Mouse (Mus musculus) MEL (cell line): ENCODE data around the gene Rhoq. TPM values are rescaled to one million over a fixed set of nuclear protein-coding genes. Genes with fewer than 3 reads are reported as not detected.

ENCODE experiments used
- DNase-seq: peaks from one replicate; pipeline ENCODE4 v3.0.0; 2011; ENCODE audit warnings: low read depth, low spot score
- H3K27ac ChIP-seq: 2 replicates; pipeline ENCODE4 v1.5.1; 2012; ENCODE audit warnings: low read depth, mild to moderate bottlenecking, control low read depth, low read length, moderate library complexity; ENCODE audit not compliant: control insufficient read depth
- H3K27me3 ChIP-seq, 2 experiments: fragments of 150-350 bp in 1 of 2; sonication (generic) in 1 of 2; 2 replicates each; pipeline ENCODE4 v1.6.1; 2012; ENCODE audit warnings: low read length in 2 of 2, mild to moderate bottlenecking in 2 of 2, improper control_type of control experiment in 1 of 2, moderate library complexity in 1 of 2; ENCODE audit not compliant: insufficient read depth in 2 of 2, control insufficient read depth in 1 of 2
- H3K36me3 ChIP-seq, 2 experiments: 2 replicates each; pipeline ENCODE4 v1.6.1; 2012 to 2014; ENCODE audit warnings: low read length in 2 of 2, improper control_type of control experiment in 1 of 2, inconsistent platforms in 1 of 2, mild to moderate bottlenecking in 1 of 2; ENCODE audit not compliant: insufficient read depth in 2 of 2, control insufficient read depth in 1 of 2
- H3K4me1 ChIP-seq, 2 experiments: fragments of 150-350 bp in 1 of 2; sonication (generic) in 1 of 2; 2 replicates each; pipeline ENCODE4 v1.6.1; 2012; ENCODE audit warnings: low read length in 2 of 2, improper control_type of control experiment in 1 of 2, mild to moderate bottlenecking in 1 of 2; ENCODE audit not compliant: insufficient read depth in 2 of 2, control insufficient read depth in 1 of 2
- H3K4me3 ChIP-seq, 2 experiments: fragments of 150-350 bp in 1 of 2; sonication (generic) in 1 of 2; 2 replicates each; pipeline ENCODE4 v1.5.1; 2012; ENCODE audit warnings: low read depth in 2 of 2, low read length in 2 of 2, mild to moderate bottlenecking in 2 of 2, moderate library complexity in 2 of 2, control low read depth in 1 of 2, improper control_type of control experiment in 1 of 2; ENCODE audit not compliant: control insufficient read depth in 1 of 2, insufficient read depth in 1 of 2
- H3K79me2 ChIP-seq: 2 replicates; pipeline ENCODE4 v1.6.1; 2012; ENCODE audit warnings: mild to moderate bottlenecking, low read length, moderate library complexity; ENCODE audit not compliant: control insufficient read depth, poor library complexity, insufficient read depth
- H3K9ac ChIP-seq: 2 replicates; pipeline ENCODE4 v1.6.1; 2012; ENCODE audit warnings: low read depth, mild to moderate bottlenecking, control low read depth, low read length, moderate library complexity; ENCODE audit not compliant: control insufficient read depth, poor library complexity, severe bottlenecking
- H3K9me3 ChIP-seq: fragments of 150-350 bp; sonication (generic); replicated peaks from 2 replicates; pipeline ENCODE4 v1.6.1; 2012; ENCODE audit warnings: mild to moderate bottlenecking, low read length, improper control_type of control experiment, moderate library complexity; ENCODE audit not compliant: insufficient read depth
- CHD1 ChIP-seq: IDR thresholded peaks from 2 replicates; pipeline ENCODE4 v1.6.1; 2012; ENCODE audit warnings: low read depth, mild to moderate bottlenecking, inconsistent platforms, low read length, improper control_type of control experiment
- ELF1 ChIP-seq: IDR thresholded peaks from 2 replicates; pipeline ENCODE4 v1.6.1; 2014; ENCODE audit warnings: low read depth, mild to moderate bottlenecking, inconsistent platforms, low read length, improper control_type of control experiment, moderate library complexity
- EP300 ChIP-seq, 2 experiments: IDR thresholded peaks; 2 replicates each; pipeline ENCODE4 v1.6.1; 2011; ENCODE audit warnings: improper control_type of control experiment in 2 of 2, low read length in 2 of 2, low read depth in 1 of 2, mild to moderate bottlenecking in 1 of 2
- ETS1 ChIP-seq: IDR thresholded peaks from 2 replicates; pipeline ENCODE4 v1.6.1; 2012; ENCODE audit warnings: low read depth, mild to moderate bottlenecking, inconsistent platforms, low read length, improper control_type of control experiment, moderate library complexity
- GATA1 ChIP-seq: IDR thresholded peaks from 2 replicates; pipeline ENCODE4 v1.6.1; 2011; ENCODE audit warnings: low read depth, low read length, improper control_type of control experiment
- JUND ChIP-seq: IDR thresholded peaks from 2 replicates; pipeline ENCODE4 v1.6.1; 2011; ENCODE audit warnings: low read depth, mild to moderate bottlenecking, improper control_type of control experiment, low read length
- KAT2A ChIP-seq: conservative IDR thresholded peaks from 2 replicates; pipeline ENCODE4 v1.6.1; 2012; ENCODE audit warnings: low read depth, low read length, improper control_type of control experiment, inconsistent platforms
- MAFK ChIP-seq: IDR thresholded peaks from 2 replicates; pipeline ENCODE4 v1.6.1; 2011; ENCODE audit warnings: low read depth, mild to moderate bottlenecking, low read length, improper control_type of control experiment, borderline replicate concordance
- MEF2A ChIP-seq: IDR thresholded peaks from 2 replicates; pipeline ENCODE4 v1.6.1; 2014; ENCODE audit warnings: low read depth, mild to moderate bottlenecking, inconsistent platforms, low read length, improper control_type of control experiment; ENCODE audit not compliant: poor library complexity, insufficient replicate concordance, severe bottlenecking; ENCODE audit errors: extremely low read depth
- MXI1 ChIP-seq: IDR thresholded peaks from 2 replicates; pipeline ENCODE4 v1.6.1; 2011; ENCODE audit warnings: mild to moderate bottlenecking, low read depth, low read length, improper control_type of control experiment
- NELFE ChIP-seq: IDR thresholded peaks from 2 replicates; pipeline ENCODE4 v1.6.1; 2011; ENCODE audit warnings: low read depth, low read length, improper control_type of control experiment
- NRF1 ChIP-seq: IDR thresholded peaks from 2 replicates; pipeline ENCODE4 v1.6.1; 2014; ENCODE audit warnings: low read depth, mild to moderate bottlenecking, inconsistent platforms, low read length, improper control_type of control experiment, moderate library complexity; ENCODE audit not compliant: poor library complexity, insufficient read depth, severe bottlenecking
- POLR2A ChIP-seq, 2 experiments: IDR thresholded peaks; 2 replicates each; pipeline ENCODE4 v1.6.1; 2011 to 2012; ENCODE audit warnings: low read length in 2 of 2, mild to moderate bottlenecking in 2 of 2, control low read depth in 1 of 2, improper control_type of control experiment in 1 of 2, low read depth in 1 of 2, moderate library complexity in 1 of 2; ENCODE audit not compliant: control insufficient read depth in 1 of 2, insufficient read depth in 1 of 2, poor library complexity in 1 of 2
- POLR2AphosphoS2 ChIP-seq: IDR thresholded peaks from 2 replicates; pipeline ENCODE4 v1.6.1; 2011; ENCODE audit warnings: low read length, improper control_type of control experiment
- RAD21 ChIP-seq: IDR thresholded peaks from 2 replicates; pipeline ENCODE4 v1.6.1; 2011; ENCODE audit warnings: mild to moderate bottlenecking, low read depth, low read length, improper control_type of control experiment
- RCOR1 ChIP-seq: IDR thresholded peaks from 2 replicates; pipeline ENCODE4 v1.6.1; 2012; ENCODE audit warnings: low read depth, mild to moderate bottlenecking, inconsistent platforms, low read length, improper control_type of control experiment
- TCF12 ChIP-seq: IDR thresholded peaks from 2 replicates; pipeline ENCODE4 v1.6.1; 2014; ENCODE audit warnings: low read depth, mild to moderate bottlenecking, inconsistent platforms, low read length, improper control_type of control experiment, moderate library complexity
- UBTF ChIP-seq: IDR thresholded peaks from 2 replicates; pipeline ENCODE4 v1.6.1; 2012; ENCODE audit warnings: low read depth, mild to moderate bottlenecking, inconsistent platforms, low read length, improper control_type of control experiment, moderate library complexity, borderline replicate concordance; ENCODE audit not compliant: insufficient read depth
- USF2 ChIP-seq, 2 experiments: IDR thresholded peaks; 2 replicates each; pipeline ENCODE4 v1.6.1; 2011 to 2012; ENCODE audit warnings: improper control_type of control experiment in 2 of 2, low read length in 2 of 2, borderline replicate concordance in 1 of 2, inconsistent platforms in 1 of 2, low read depth in 1 of 2, mild to moderate bottlenecking in 1 of 2; ENCODE audit not compliant: insufficient read depth in 1 of 2
- ZC3H11A ChIP-seq: IDR thresholded peaks from 2 replicates; pipeline ENCODE4 v1.6.1; 2012; ENCODE audit warnings: low read depth, mild to moderate bottlenecking, inconsistent platforms, low read length, improper control_type of control experiment
- ZKSCAN1 ChIP-seq: IDR thresholded peaks from 2 replicates; pipeline ENCODE4 v1.6.1; 2012; ENCODE audit warnings: low read depth, mild to moderate bottlenecking, inconsistent platforms, low read length, improper control_type of control experiment, moderate library complexity
- ZNF384 ChIP-seq: IDR thresholded peaks from 2 replicates; pipeline ENCODE4 v1.6.1; 2012; ENCODE audit warnings: low read depth, mild to moderate bottlenecking, inconsistent platforms, low read length, improper control_type of control experiment
- polyA plus RNA-seq, 2 experiments: library from polyadenylated mRNA; stranded (reverse) in 1 of 2; unstranded in 1 of 2; fragments of >175 nt in 1 of 2; fragments of >200 nt in 1 of 2; gene quantifications; 2 replicates each; pipeline versions ENCODE4 v1.2.1 to v1.2.4; 2012; ENCODE audit warnings: low replicate concordance in 2 of 2, low read depth in 1 of 2; ENCODE audit not compliant: insufficient read length in 2 of 2, insufficient read depth in 1 of 2, missing spikeins in 1 of 2
- total RNA-seq: library from RNA; depleted of rRNA; stranded (reverse); fragments of 300-350 nt; gene quantifications from 2 replicates; pipeline ENCODE4 v1.2.3, GENCODE M21; 2012

Rhoq gene
- total and polyA plus RNA-seq, 3 experiments, result 3.1 to 34.9 (median 9.4) TPM

- Histone ChIP-seq H3K79me2 (peaks cover 2% of the 10 kb centered on the region; the same call in 1 of the 2 replicates), H3K9ac (no peak overlapping the region), H3K27me3 (no peaks in the 10 kb centered on the region), H3K4me3 (no peak overlapping the region), H3K9me3 (no peaks in the 10 kb centered on the region), H3K27ac (no peak overlapping the region), H3K36me3 (peaks cover 0 to 7% of the 10 kb centered on the region in 2 experiments; a peak in 2 of 4 replicates), H3K4me1 (peaks cover 3 to 15% of the 10 kb centered on the region in 2 experiments)
- peak; percentile 59 for DNase-seq
- TF ChIP-seq ETS1 (no peak), KAT2A (no peak), POLR2AphosphoS2 (no peak), ZKSCAN1 (no peak)
Measured at GRCm38 (mm10) chr17:86967536-86968525, 4.9 kb downstream of the Rhoq start.

- TF ChIP-seq JUND (no peak), MAFK (no peak), RAD21 (no peak), MEF2A (no peak), NRF1 (no peak), GATA1 (no peak), ETS1 (no peak), NELFE (no peak), EP300 (IDR thresholded peaks at IDR 0.05; ENCODE audit: low read depth in 1 of 2, low read length in 2 of 2) (no peak), MXI1 (no peak), UBTF (no peak), RCOR1 (no peak), TCF12 (no peak), KAT2A (no peak), ELF1 (no peak), POLR2A (IDR thresholded peaks at IDR 0.05; ENCODE audit: control insufficient read depth in 1 of 2, insufficient read depth in 1 of 2, low read depth in 1 of 2, low read length in 2 of 2, poor library complexity in 1 of 2) (no peak), USF2 (IDR thresholded peaks at IDR 0.05; ENCODE audit: borderline replicate concordance in 1 of 2, insufficient read depth in 1 of 2, low read depth in 1 of 2, low read length in 2 of 2) (no peak), CHD1 (no peak), ZNF384 (no peak), ZC3H11A (no peak)
- TF ChIP-seq, all 39 proteins: peak for 0
- no peaks in the 10 kb centered on the region for H3K79me2 ChIP-seq
- peaks cover 0 to 7% of the 10 kb centered on the region in 2 experiments; a peak in 2 of 4 replicates for H3K36me3 ChIP-seq
- peaks cover 3 to 15% of the 10 kb centered on the region in 2 experiments for H3K4me1 ChIP-seq
- no peak overlapping the region for H3K27ac ChIP-seq
- no peaks in the 10 kb centered on the region for H3K27me3 ChIP-seq
- H3K4me3 ChIP-seq, result no peak overlapping the region
- DNase-seq, result no peak
- H3K9ac ChIP-seq, result no peak overlapping the region
- no peaks in the 10 kb centered on the region for H3K9me3 ChIP-seq
Measured at GRCm38 (mm10) chr17:86968581-86968980, 5.7 kb downstream of the Rhoq start.
